Comparison of ENCODE assay signal across 17 mouse cellular contexts in genomic region chr13:12133549-12133948, GRCm38 (mm10). TPM values are rescaled to one million over a fixed set of nuclear protein-coding genes. Genes with fewer than 3 reads are reported as not detected.
DNase-seq lines count a peak whose midpoint lies in the region; ATAC-seq and TF ChIP-seq lines count a peak whose summit lies in the region.
"Had no signal": no experiment of that assay in that cellular context is flagged by ENCODE, and none has a peak within 500 bp of the region (broad histone marks: within the 10 kb centered on the region; RNA-seq: fewer than 3 reads in every experiment).

No protein-coding gene starts in this region.

- no peak for TF ChIP-seq CTCF in kidney, adult 2 months (conservative IDR thresholded peaks at IDR 0.05; ENCODE audit: insufficient read depth, insufficient read length, low read depth, low read length)

- H3K4me1 ChIP-seq in heart, embryonic 15.5 days (replicated peaks), result peaks cover 55% of the 10 kb centered on the region
- H3K4me1 ChIP-seq in liver, embryonic 13.5 days (replicated peaks), result peaks cover 47% of the 10 kb centered on the region
- H3K4me1 ChIP-seq in kidney, adult 2 months (ENCODE audit: control insufficient read depth, insufficient read depth, low read length), result no peaks in the 10 kb centered on the region
- H3K4me1 ChIP-seq: embryonic facial prominence, embryonic 15.5 days; forebrain, embryonic 13.5 days had no signal

- peak overlapping the region; percentile 16; the same call in 1 of the 2 replicates for H3K4me2 ChIP-seq in heart, embryonic 15.5 days
- H3K4me2 ChIP-seq in liver, embryonic 13.5 days, result peak overlapping the region; percentile 48; the same call in 1 of the 2 replicates
- H3K4me2 ChIP-seq: embryonic facial prominence, embryonic 15.5 days; forebrain, embryonic 13.5 days; hindbrain, embryonic 12.5 days had no signal

- no peak overlapping the region for H3K9ac ChIP-seq in heart, embryonic 15.5 days
- H3K9ac ChIP-seq in liver, embryonic 13.5 days, result no peak overlapping the region
- H3K9ac ChIP-seq: embryonic facial prominence, embryonic 15.5 days; forebrain, embryonic 13.5 days; hindbrain, embryonic 12.5 days had no signal

- H3K27ac ChIP-seq in heart, embryonic 15.5 days, result peak overlapping the region; percentile 95
- no peak overlapping the region for H3K27ac ChIP-seq in liver, embryonic 13.5 days
- no peak overlapping the region for H3K27ac ChIP-seq in kidney, adult 2 months (ENCODE audit: insufficient read depth, low read depth, low read length)
- H3K27ac ChIP-seq: embryonic facial prominence, embryonic 15.5 days; forebrain, embryonic 13.5 days; hindbrain, embryonic 12.5 days had no signal

- TF ChIP-seq POLR2A in kidney, adult 2 months (IDR thresholded peaks at IDR 0.05; ENCODE audit: low read depth, low read length), result no peak

- no peak overlapping the region for H3K4me3 ChIP-seq in heart, embryonic 15.5 days
- H3K4me3 ChIP-seq in liver, embryonic 13.5 days (replicated peaks), result no peak overlapping the region
- H3K4me3 ChIP-seq in kidney, adult 2 months (ENCODE audit: insufficient read depth, low read depth, low read length), result no peak overlapping the region
- H3K4me3 ChIP-seq: embryonic facial prominence, embryonic 15.5 days; forebrain, embryonic 13.5 days; hindbrain, embryonic 12.5 days had no signal

- 18% methylated on average over 7 of the region's 7 CpGs for WGBS in heart, embryonic 15.5 days
- 47% methylated on average over 7 of the region's 7 CpGs for WGBS in liver, embryonic 13.5 days (ENCODE audit: insufficient replicate concordance)
- WGBS in kidney, adult 2 months, result 68% methylated on average over 7 of the region's 7 CpGs

- no peaks in the 10 kb centered on the region for H3K9me3 ChIP-seq in heart, embryonic 15.5 days (replicated peaks)
- no peaks in the 10 kb centered on the region for H3K9me3 ChIP-seq in liver, embryonic 13.5 days (replicated peaks)
- H3K9me3 ChIP-seq: embryonic facial prominence, embryonic 15.5 days; forebrain, embryonic 13.5 days; hindbrain, embryonic 12.5 days had no signal

- ATAC-seq in heart, embryonic 15.5 days (replicated peaks; ENCODE audit: insufficient number of reproducible peaks, insufficient read depth, low FRiP score, low read depth), result peak; percentile 92
- peak; percentile 30 for ATAC-seq in liver, embryonic 13.5 days (ENCODE audit: low read depth)
- ATAC-seq: CD4-positive, CD25-positive, alpha-beta regulatory T cell, adult 4 months; forebrain, embryonic 13.5 days; intestine, postnatal 0 days had no signal

- H3K36me3 ChIP-seq in heart, embryonic 15.5 days, result no peaks in the 10 kb centered on the region
- no peaks in the 10 kb centered on the region for H3K36me3 ChIP-seq in liver, embryonic 13.5 days
- no peaks in the 10 kb centered on the region for H3K36me3 ChIP-seq in kidney, adult 2 months (ENCODE audit: control insufficient read depth, insufficient read depth, low read length)
- H3K36me3 ChIP-seq: embryonic facial prominence, embryonic 15.5 days; hindbrain, embryonic 12.5 days had no signal

- H3K27me3 ChIP-seq in heart, embryonic 15.5 days, result no peaks in the 10 kb centered on the region
- H3K27me3 ChIP-seq in liver, embryonic 13.5 days, result no peaks in the 10 kb centered on the region
- no peaks in the 10 kb centered on the region for H3K27me3 ChIP-seq in kidney, adult 2 months (replicated peaks; ENCODE audit: control insufficient read depth, insufficient read depth, low read length)
- H3K27me3 ChIP-seq: embryonic facial prominence, embryonic 15.5 days; forebrain, embryonic 13.5 days; hindbrain, embryonic 12.5 days had no signal

- DNase-seq in 3134 (ENCODE audit: extremely low read depth, insufficient read length, low spot score), result peak; percentile 14
- peak; percentile 99 for DNase-seq in heart, adult 11 months
- DNase-seq in liver, embryonic 13.5 days, result peak; percentile 6
- no peak for DNase-seq in kidney, adult 2 months
- no peak for DNase-seq in right cerebral cortex, postnatal 36 days (ENCODE audit: low spot score in 2 of 2)
- no peak for DNase-seq in testis, postnatal 14 days (ENCODE audit: low spot score)
- DNase-seq in urinary bladder, postnatal 10 days (ENCODE audit: low spot score), result no peak
- DNase-seq: cerebellum, adult 11-12 months; kidney, postnatal 25 days; layer of hippocampus, postnatal 36 days; right cerebral cortex, postnatal 14 days had no signal

RNA-seq across cellular contexts. Expression of gene Ryr2, which starts 26.8 kb away (rescaled TPM):
- polyA plus RNA-seq in heart, embryonic 15.5 days (2015; fragmentation: Nextera tagmentation; extraction: Ambion mirVana), result 27.3 and 30.0 TPM in 2 replicates
- 0.10 and 0.12 TPM in 2 replicates for polyA plus RNA-seq in liver, embryonic 13.5 days (2015; fragmentation: Nextera tagmentation; extraction: Ambion mirVana)
- 0.13 and 0.16 TPM in 2 replicates for polyA plus RNA-seq in kidney, adult 2 months (2012; rRNA removed)

Comparison
In these comparisons a context has a peak if more than half of its experiments do, and no peak if none do; other contexts are left out.
1. DNase-seq: peak in 3134 (single experiment), heart, adult 11 months (single experiment) and liver, embryonic 13.5 days (single experiment); none in kidney, adult 2 months (single experiment), right cerebral cortex, postnatal 36 days (0 of 2), testis, postnatal 14 days (single experiment) and urinary bladder, postnatal 10 days (single experiment).
2. RNA of gene Ryr2, which starts 26.8 kb away (polyA plus RNA-seq): 27.3 to 30.0 TPM in heart, embryonic 15.5 days; 0.13 to 0.16 TPM in kidney, adult 2 months and 0.10 to 0.12 TPM in liver, embryonic 13.5 days; every median in the first group is over 10 times any median in the second.